Mouse (Mus musculus): ENCODE measurements around the gene Def6.

- no peak for TF ChIP-seq CTCF (IDR thresholded peaks at IDR 0.05)
- 0 out of 2 replicates have a peak, but pooled peaks have one; percentile 33 for TF ChIP-seq POLR2A (IDR thresholded peaks at IDR 0.05; ENCODE audit: insufficient read depth, low read depth, low read length)
- TF ChIP-seq EP300 (IDR thresholded peaks at IDR 0.05; ENCODE audit: insufficient read depth, low read depth, low read length), result peak; percentile 66; the same call in 1 of the 2 replicates
Observed at GRCm38 (mm10) chr17:28247613-28248012, 40.0 kb downstream of the Def6 start.
